Mouse (Mus musculus) neural tube, embryonic 11.5 days (tissue): ENCODE data around the gene Lhx4. TPM values are rescaled to one million over a fixed set of nuclear protein-coding genes. Genes with fewer than 3 reads are reported as not detected.

Experiments used
- ATAC-seq: fragments of 200-750 bp; cut with Nextera tagmentation; 2 replicates; pipeline ENCODE4 v1.8.0; 2017; ENCODE audit warnings: moderate number of reproducible peaks, mild to moderate bottlenecking, moderate TSS enrichment, moderate library complexity; ENCODE audit not compliant: insufficient read depth, low FRiP score, low TSS enrichment
- DNase-seq: peaks from one replicate; pipeline ENCODE4 v3.0.0-alpha.2; 2015; ENCODE audit warnings: low spot score
- H3K27ac ChIP-seq: fragments of 300-500 bp; sonication (generic); 2 replicates; pipeline ENCODE4 v1.5.1; 2014; ENCODE audit warnings: low read depth, mild to moderate bottlenecking, low read length
- H3K27me3 ChIP-seq: fragments of 300-500 bp; sonication (generic); 2 replicates; pipeline ENCODE4 v1.6.1; 2014; ENCODE audit warnings: mild to moderate bottlenecking, low read length, mixed read lengths; ENCODE audit not compliant: control insufficient read depth, insufficient read depth
- H3K36me3 ChIP-seq: fragments of 300-500 bp; sonication (generic); 2 replicates; pipeline ENCODE4 v1.6.1; 2014; ENCODE audit warnings: mild to moderate bottlenecking, low read length, moderate library complexity, mixed read lengths; ENCODE audit not compliant: control insufficient read depth, insufficient read depth
- H3K4me1 ChIP-seq: fragments of 300-500 bp; sonication (generic); 2 replicates; pipeline ENCODE4 v1.6.1; 2014; ENCODE audit warnings: low read length, mixed read lengths; ENCODE audit not compliant: control insufficient read depth, insufficient read depth
- H3K4me2 ChIP-seq: fragments of 300-500 bp; sonication (generic); 2 replicates; pipeline ENCODE4 v1.6.1; 2014; ENCODE audit warnings: low read depth, mild to moderate bottlenecking, moderate library complexity
- H3K4me3 ChIP-seq: fragments of 300-500 bp; sonication (generic); 2 replicates; pipeline ENCODE4 v1.5.1; 2014; ENCODE audit warnings: low read depth, low read length
- H3K9ac ChIP-seq: fragments of 300-500 bp; sonication (generic); 2 replicates; pipeline ENCODE4 v1.6.1; 2014; ENCODE audit warnings: mild to moderate bottlenecking, low read length
- H3K9me3 ChIP-seq: fragments of 300-500 bp; sonication (generic); 2 replicates; pipeline ENCODE4 v1.6.1; 2016; ENCODE audit warnings: low read length; ENCODE audit not compliant: control insufficient read depth
- WGBS: fragments of 180-500 bp; shearing (Covaris S2); extraction: QIAGEN DNeasy Blood & Tissue Kit; methylation state at CpG from one replicate; pipeline ENCODE4 v1.1.7; 2014; 5-methylcytosine and 5-hydroxymethylcytosine counted together
- polyA plus RNA-seq: library from polyadenylated mRNA; unstranded; fragments of >200 nt; fragmentation: Nextera tagmentation; extraction: Ambion mirVana; gene quantifications from 2 replicates; pipeline ENCODE4 v1.2.1, GENCODE M21; 2014

Lhx4 gene
- polyA plus RNA-seq, 1 experiment from 2014 or later, result 13.9 TPM

DNA sequence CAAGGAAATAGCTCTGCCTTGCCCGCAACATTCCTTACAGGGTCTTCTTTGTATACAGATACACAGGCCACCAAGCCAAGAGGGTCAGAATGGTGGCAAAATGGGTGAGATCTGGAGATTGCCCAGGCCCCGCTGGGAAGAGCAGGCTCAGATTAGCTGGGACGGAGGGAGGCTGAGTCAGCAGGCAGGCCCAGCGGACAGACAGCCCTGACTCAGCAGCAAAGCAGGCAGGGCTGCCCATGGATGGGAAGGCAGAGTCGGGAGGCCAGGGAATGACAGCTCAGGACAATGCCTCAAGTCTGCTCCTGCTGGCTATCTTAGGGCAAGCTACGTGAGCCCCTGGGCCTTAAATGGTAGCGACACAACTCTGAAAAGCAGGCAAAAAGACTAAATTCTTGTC, 34.4 kb upstream of the Lhx4 start:
- H3K9me3 ChIP-seq, result no peaks in the 10 kb centered on the region
- H3K36me3 ChIP-seq, result 0 out of 2 replicates have a peak, but pooled peaks cover 2% of the 10 kb centered on the region
- H3K4me3 ChIP-seq, result no peak overlapping the region
- ATAC-seq (no peak), DNase-seq (no peak)
- H3K4me1 ChIP-seq, result peaks cover 4% of the 10 kb centered on the region; the same call in 1 of the 2 replicates
- H3K27ac ChIP-seq, result 0 out of 2 replicates have a peak overlapping the region, but pooled peaks have one; percentile 14
- no peak overlapping the region for H3K9ac ChIP-seq
- peaks cover 6% of the 10 kb centered on the region; the same call in 1 of the 2 replicates for H3K27me3 ChIP-seq
- WGBS, result 58% methylated on average over 7 of the region's 7 CpGs
- H3K4me2 ChIP-seq, result no peak overlapping the region

GRCm38 (mm10) chr1:155784343-155785205, 33.1 kb upstream of the Lhx4 start:
- H3K9ac ChIP-seq, result no peak overlapping the region
- 0 out of 2 replicates have a peak, but pooled peaks have one; percentile 53 for ATAC-seq

GRCm38 (mm10) chr1:155782382-155782781, 30.9 kb upstream of the Lhx4 start:
- H3K9me3 ChIP-seq, result no peaks in the 10 kb centered on the region
- H3K27ac ChIP-seq, result no peak overlapping the region
- H3K9ac ChIP-seq, result no peak overlapping the region
- peaks cover 6% of the 10 kb centered on the region; the same call in 1 of the 2 replicates for H3K27me3 ChIP-seq
- whole genome bisulfite sequencing, result 78% methylated on average over 5 of the region's 5 CpGs
- 0 out of 2 replicates have a peak, but pooled peaks cover under 1% of the 10 kb centered on the region for H3K36me3 ChIP-seq
- H3K4me3 ChIP-seq, result no peak overlapping the region
- no peak overlapping the region for H3K4me2 ChIP-seq
- ATAC-seq (no peak), DNase-seq (no peak)
- H3K4me1 ChIP-seq, result peaks cover 4% of the 10 kb centered on the region; the same call in 1 of the 2 replicates

More at GRCm38 (mm10) chr1:155784343-155785205, 33.1 kb upstream of the Lhx4 start:
- H3K4me2 ChIP-seq, result no peak overlapping the region
- peak; percentile 69 for DNase-seq
- no peak overlapping the region for H3K27ac ChIP-seq
- H3K27me3 ChIP-seq, result peaks cover 6% of the 10 kb centered on the region; the same call in 1 of the 2 replicates
- H3K4me1 ChIP-seq, result peaks cover 4% of the 10 kb centered on the region; the same call in 1 of the 2 replicates
- 37% methylated on average over 19 of the region's 19 CpGs for WGBS
- H3K4me3 ChIP-seq, result no peak overlapping the region
- H3K36me3 ChIP-seq, result 0 out of 2 replicates have a peak, but pooled peaks cover 2% of the 10 kb centered on the region
- H3K9me3 ChIP-seq, result no peaks in the 10 kb centered on the region

- 67% methylated on average over 14 of the region's 14 CpGs for WGBS
Observed at GRCm38 (mm10) chr1:155777641-155778625, 26.4 kb upstream of the Lhx4 start.

GRCm38 (mm10) chr1:155759167-155759566, 7.7 kb upstream of the Lhx4 start:
- Histone ChIP-seq H3K9me3 (no peaks in the 10 kb centered on the region), H3K36me3 (no peaks in the 10 kb centered on the region), H3K4me3 (no peak overlapping the region), H3K9ac (no peak overlapping the region), H3K27me3 (peaks cover 56% of the 10 kb centered on the region), H3K27ac (no peak overlapping the region), H3K4me2 (no peak overlapping the region), H3K4me1 (no peaks in the 10 kb centered on the region)
- ATAC-seq (peak; percentile 94), DNase-seq (peak; percentile 78)
- WGBS, result 24% methylated on average over 12 of the region's 12 CpGs

More at GRCm38 (mm10) chr1:155777641-155778625, 26.4 kb upstream of the Lhx4 start:
- Histone ChIP-seq H3K27me3 (no peaks in the 10 kb centered on the region), H3K36me3 (no peaks in the 10 kb centered on the region), H3K9me3 (no peaks in the 10 kb centered on the region), H3K9ac (no peak overlapping the region), H3K27ac (no peak overlapping the region), H3K4me3 (no peak overlapping the region), H3K4me2 (no peak overlapping the region), H3K4me1 (no peaks in the 10 kb centered on the region)
- no peak for DNase-seq
- no peak for ATAC-seq

DNA sequence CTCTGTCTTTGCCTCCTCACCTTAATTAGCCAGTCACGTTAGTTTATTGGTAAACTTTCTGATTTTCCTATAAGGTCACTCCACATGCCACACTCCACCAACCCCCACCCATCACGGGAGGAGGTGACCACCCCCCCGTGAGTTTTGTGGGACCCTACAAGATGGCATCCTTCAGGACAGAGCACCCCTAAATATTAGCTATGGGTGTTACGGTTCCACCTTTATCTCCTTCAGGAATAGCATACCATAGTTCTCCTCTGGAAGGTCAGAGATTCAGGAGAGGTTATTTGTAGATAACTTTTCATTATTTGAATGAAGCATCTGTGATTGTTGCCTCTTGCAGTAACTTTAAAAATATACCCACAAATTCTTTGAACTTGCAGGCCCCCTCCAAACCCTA, 7.2 kb upstream of the Lhx4 start:
- Histone ChIP-seq H3K27ac (no peak overlapping the region), H3K4me2 (no peak overlapping the region), H3K4me3 (no peak overlapping the region), H3K9ac (no peak overlapping the region), H3K9me3 (no peaks in the 10 kb centered on the region), H3K4me1 (no peaks in the 10 kb centered on the region), H3K27me3 (peaks cover 60% of the 10 kb centered on the region), H3K36me3 (no peaks in the 10 kb centered on the region)
- WGBS, result 81% methylated on average over 4 of the region's 4 CpGs
- DNase-seq, result no peak
- ATAC-seq, result peak; percentile 29

DNA sequence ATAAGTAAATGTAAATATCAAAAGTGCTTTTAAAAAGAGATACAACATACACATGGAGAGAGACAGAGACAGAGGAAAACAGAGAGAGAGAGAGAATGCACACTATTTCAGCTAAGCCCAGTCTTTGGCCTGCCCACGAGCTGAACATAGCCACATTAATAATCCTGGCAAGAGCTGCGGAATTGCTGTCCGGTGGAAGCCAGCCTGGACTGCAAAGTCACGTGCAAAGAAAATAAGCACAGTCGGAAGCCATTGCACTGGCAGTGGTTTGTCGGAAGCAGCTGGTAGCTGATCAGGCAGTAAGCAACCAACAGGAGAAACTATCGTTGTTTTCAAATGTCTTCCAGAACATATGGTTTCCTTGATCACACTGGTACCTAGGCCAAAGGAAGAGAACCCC, 6.1 kb upstream of the Lhx4 start:
- Histone ChIP-seq H3K9ac (no peak overlapping the region), H3K36me3 (no peaks in the 10 kb centered on the region), H3K27me3 (peaks cover 64% of the 10 kb centered on the region), H3K4me2 (no peak overlapping the region), H3K4me3 (no peak overlapping the region), H3K27ac (no peak overlapping the region), H3K4me1 (no peaks in the 10 kb centered on the region), H3K9me3 (no peaks in the 10 kb centered on the region)
- DNase-seq, result no peak
- ATAC-seq, result no peak
- WGBS, result 66% methylated on average over 7 of the region's 7 CpGs

DNA sequence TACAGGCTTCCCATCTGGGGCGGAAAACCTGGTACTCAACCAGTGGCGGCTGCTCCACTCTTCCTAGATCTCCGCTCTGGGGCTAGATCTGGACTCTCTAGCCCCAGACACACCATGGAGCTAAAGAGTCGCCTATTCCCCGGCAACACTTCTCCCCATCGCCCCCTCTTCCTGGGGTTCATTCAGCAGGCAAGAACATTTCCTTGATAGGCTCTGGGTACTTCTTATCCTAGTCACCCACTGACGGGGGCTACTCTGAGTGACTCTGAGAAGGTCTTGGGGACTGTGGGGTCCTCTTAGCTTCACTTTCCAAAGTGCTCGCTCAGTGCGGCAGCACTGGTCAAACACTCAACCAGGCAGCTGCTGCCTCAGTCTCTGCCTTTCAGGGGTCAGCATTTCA, 1.9 kb upstream of the Lhx4 start:
- Histone ChIP-seq H3K27me3 (peaks cover 74% of the 10 kb centered on the region), H3K4me2 (no peak overlapping the region), H3K4me3 (no peak overlapping the region), H3K36me3 (no peaks in the 10 kb centered on the region), H3K27ac (no peak overlapping the region), H3K4me1 (peaks cover 4% of the 10 kb centered on the region; the same call in 1 of the 2 replicates), H3K9me3 (no peaks in the 10 kb centered on the region), H3K9ac (no peak overlapping the region)
- 75% methylated on average over 9 of the region's 9 CpGs for WGBS
- ATAC-seq (no peak), DNase-seq (no peak)
